Mouse (Mus musculus) CH12.LX (cell line): ENCODE measurements around the gene Hexim2. TPM values are rescaled to one million over a fixed set of nuclear protein-coding genes. Genes with fewer than 3 reads are reported as not detected.
A peak's percentile ranks its signal among the peaks of the same experiment; 100 is the strongest.

ENCODE experiments used
- DNase-seq: peaks from one replicate; pipeline ENCODE4 v3.0.0-alpha.2; 2013; ENCODE audit errors: extremely low read depth
- H3K27ac ChIP-seq: 2 replicates; pipeline ENCODE4 v1.5.1; 2012; ENCODE audit warnings: low read depth, mild to moderate bottlenecking, control low read depth, moderate library complexity; ENCODE audit not compliant: insufficient read depth
- H3K27me3 ChIP-seq: replicated peaks from 2 replicates; pipeline ENCODE3; 2012; ENCODE audit warnings: inconsistent platforms
- H3K36me3 ChIP-seq, 2 experiments: replicated peaks in 1 of 2; 2 replicates each; pipeline versions ENCODE3 to v1.6.1; 2012; ENCODE audit warnings: inconsistent platforms in 1 of 2, low read length in 1 of 2, mild to moderate bottlenecking in 1 of 2, mixed read lengths in 1 of 2, moderate library complexity in 1 of 2; ENCODE audit not compliant: control insufficient read depth in 1 of 2, insufficient read depth in 1 of 2
- H3K4me1 ChIP-seq, 2 experiments: 2 replicates each; pipeline ENCODE4 v1.6.1; 2012; ENCODE audit warnings: inconsistent platforms in 1 of 2, moderate library complexity in 1 of 2; ENCODE audit not compliant: insufficient read depth in 2 of 2, control insufficient read depth in 1 of 2
- H3K4me2 ChIP-seq: 2 replicates; pipeline ENCODE4 v1.6.1; 2012; ENCODE audit warnings: low read depth, mild to moderate bottlenecking, control low read depth; ENCODE audit not compliant: poor library complexity, insufficient read depth, severe bottlenecking
- H3K4me3 ChIP-seq, 3 experiments: fragments of 150-350 bp in 1 of 3; sonication (generic) in 1 of 3; replicated peaks in 1 of 3; 2 replicates each; pipeline versions ENCODE3 to v1.5.1; 2011 to 2012; ENCODE audit warnings: low read depth in 2 of 3, low read length in 2 of 3, mild to moderate bottlenecking in 2 of 3, moderate library complexity in 2 of 3, control low read depth in 1 of 3, improper control_type of control experiment in 1 of 3, inconsistent platforms in 1 of 3, mixed read lengths in 1 of 3; ENCODE audit not compliant: poor library complexity in 1 of 3
- H3K79me2 ChIP-seq: replicated peaks from 2 replicates; pipeline ENCODE4 v1.6.1; 2012; ENCODE audit warnings: mild to moderate bottlenecking, moderate library complexity; ENCODE audit not compliant: control insufficient read depth, poor library complexity, insufficient read depth, severe bottlenecking; ENCODE audit errors: extremely low read depth
- H3K9ac ChIP-seq: 2 replicates; pipeline ENCODE4 v1.6.1; 2012; ENCODE audit warnings: low read depth, mild to moderate bottlenecking, control low read depth, moderate library complexity; ENCODE audit not compliant: insufficient read depth
- H3K9me3 ChIP-seq: replicated peaks from 2 replicates; pipeline ENCODE3; 2012; ENCODE audit warnings: low read length, inconsistent platforms, mixed read lengths
- BHLHE40 ChIP-seq: IDR thresholded peaks from 2 replicates; pipeline ENCODE4 v1.6.1; 2011; ENCODE audit warnings: mild to moderate bottlenecking, low read depth, low read length, improper control_type of control experiment
- CHD1 ChIP-seq: IDR thresholded peaks from 2 replicates; pipeline ENCODE4 v1.6.1; 2012; ENCODE audit warnings: low read depth, low read length, improper control_type of control experiment, inconsistent platforms
- CHD2 ChIP-seq: IDR thresholded peaks from 2 replicates; pipeline ENCODE4 v1.6.1; 2011; ENCODE audit warnings: low read length, improper control_type of control experiment
- ELF1 ChIP-seq: IDR thresholded peaks from 2 replicates; pipeline ENCODE4 v1.6.1; 2014; ENCODE audit warnings: low read depth, mild to moderate bottlenecking, inconsistent platforms, low read length, improper control_type of control experiment
- ETS1 ChIP-seq: conservative IDR thresholded peaks from 2 replicates; pipeline ENCODE4 v1.6.1; 2012; ENCODE audit warnings: low read depth, mild to moderate bottlenecking, inconsistent platforms, low read length, improper control_type of control experiment, moderate library complexity
- GABPA ChIP-seq: IDR thresholded peaks from 2 replicates; pipeline ENCODE4 v1.6.1; 2012; ENCODE audit warnings: low read depth, low read length, improper control_type of control experiment, inconsistent platforms; ENCODE audit not compliant: insufficient replicate concordance
- HCFC1 ChIP-seq: IDR thresholded peaks from 2 replicates; pipeline ENCODE4 v1.6.1; 2012; ENCODE audit warnings: low read depth, mild to moderate bottlenecking, inconsistent platforms, low read length, improper control_type of control experiment
- IRF4 ChIP-seq: IDR thresholded peaks from 2 replicates; pipeline ENCODE4 v1.6.1; 2014; ENCODE audit warnings: low read depth, mild to moderate bottlenecking, inconsistent platforms, low read length, improper control_type of control experiment
- JUN ChIP-seq: IDR thresholded peaks from 2 replicates; pipeline ENCODE4 v1.6.1; 2011; ENCODE audit warnings: low read depth, mild to moderate bottlenecking, low read length, improper control_type of control experiment, moderate library complexity; ENCODE audit not compliant: insufficient read depth
- KAT2A ChIP-seq: IDR thresholded peaks from 2 replicates; pipeline ENCODE4 v1.6.1; 2012; ENCODE audit warnings: low read length, improper control_type of control experiment, inconsistent platforms; ENCODE audit not compliant: insufficient replicate concordance
- MAX ChIP-seq: IDR thresholded peaks from 2 replicates; pipeline ENCODE4 v1.6.1; 2011; ENCODE audit warnings: low read length, improper control_type of control experiment
- MAZ ChIP-seq: IDR thresholded peaks from 2 replicates; pipeline ENCODE4 v1.6.1; 2012; ENCODE audit warnings: low read depth, mild to moderate bottlenecking, inconsistent platforms, low read length, improper control_type of control experiment, moderate library complexity
- MEF2A ChIP-seq: IDR thresholded peaks from 2 replicates; pipeline ENCODE4 v1.6.1; 2014; ENCODE audit warnings: low read depth, mild to moderate bottlenecking, inconsistent platforms, low read length, improper control_type of control experiment, borderline replicate concordance
- MXI1 ChIP-seq: IDR thresholded peaks from 2 replicates; pipeline ENCODE4 v1.6.1; 2011; ENCODE audit warnings: mild to moderate bottlenecking, low read depth, low read length, improper control_type of control experiment
- NELFE ChIP-seq: IDR thresholded peaks from 2 replicates; pipeline ENCODE4 v1.6.1; 2011; ENCODE audit warnings: low read depth, low read length, improper control_type of control experiment
- NRF1 ChIP-seq: IDR thresholded peaks from 2 replicates; pipeline ENCODE4 v1.6.1; 2014; ENCODE audit warnings: low read depth, mild to moderate bottlenecking, inconsistent platforms, low read length, improper control_type of control experiment, moderate library complexity
- POLR2A ChIP-seq: IDR thresholded peaks from 2 replicates; pipeline ENCODE4 v1.6.1; 2011; ENCODE audit warnings: low read depth, mild to moderate bottlenecking, improper control_type of control experiment, low read length
- POLR2AphosphoS2 ChIP-seq: IDR thresholded peaks from 2 replicates; pipeline ENCODE4 v1.6.1; 2011; ENCODE audit warnings: low read depth, low read length, improper control_type of control experiment
- RAD21 ChIP-seq: IDR thresholded peaks from 2 replicates; pipeline ENCODE4 v1.6.1; 2011; ENCODE audit warnings: low read depth, mild to moderate bottlenecking, low read length, improper control_type of control experiment, moderate library complexity
- RCOR1 ChIP-seq: conservative IDR thresholded peaks from 2 replicates; pipeline ENCODE4 v1.6.1; 2012; ENCODE audit warnings: low read depth, mild to moderate bottlenecking, inconsistent platforms, low read length, improper control_type of control experiment
- SIN3A ChIP-seq: IDR thresholded peaks from 2 replicates; pipeline ENCODE4 v1.6.1; 2012; ENCODE audit warnings: low read length, improper control_type of control experiment, inconsistent platforms
- SMC3 ChIP-seq: IDR thresholded peaks from 2 replicates; pipeline ENCODE4 v1.6.1; 2011; ENCODE audit warnings: low read depth, low read length, improper control_type of control experiment
- TCF12 ChIP-seq: IDR thresholded peaks from 2 replicates; pipeline ENCODE4 v1.6.1; 2014; ENCODE audit warnings: low read depth, mild to moderate bottlenecking, inconsistent platforms, low read length, improper control_type of control experiment
- UBTF ChIP-seq: IDR thresholded peaks from 2 replicates; pipeline ENCODE4 v1.6.1; 2012; ENCODE audit warnings: low read depth, mild to moderate bottlenecking, inconsistent platforms, low read length, improper control_type of control experiment, moderate library complexity
- USF2 ChIP-seq: conservative IDR thresholded peaks from 2 replicates; pipeline ENCODE4 v1.6.1; 2011; ENCODE audit warnings: low read depth, low read length, improper control_type of control experiment
- ZC3H11A ChIP-seq: IDR thresholded peaks from 2 replicates; pipeline ENCODE4 v1.6.1; 2012; ENCODE audit warnings: low read depth, mild to moderate bottlenecking, inconsistent platforms, low read length, improper control_type of control experiment
- ZKSCAN1 ChIP-seq: IDR thresholded peaks from 2 replicates; pipeline ENCODE4 v1.6.1; 2012; ENCODE audit warnings: low read depth, inconsistent platforms, low read length, improper control_type of control experiment, borderline replicate concordance
- ZMIZ1 ChIP-seq: IDR thresholded peaks from 2 replicates; pipeline ENCODE4 v1.6.1; 2012; ENCODE audit warnings: low read depth, mild to moderate bottlenecking, inconsistent platforms, low read length, improper control_type of control experiment
- ZNF384 ChIP-seq: IDR thresholded peaks from 2 replicates; pipeline ENCODE4 v1.6.1; 2012; ENCODE audit warnings: low read depth, low read length, improper control_type of control experiment, inconsistent platforms
- dilution Hi-C: fragments of 300-500 bp; cut with MboI; formaldehyde crosslinking; loops from 2 replicates; pipeline ENCODE4 v1.14.3; 2020; ENCODE audit warnings: low sequenced_read_pairs; ENCODE audit not compliant: extremely low pct_unique_long_range_greater_than_20kb, extremely low pct_ligation_motif_present
- in situ Hi-C: fragments of 300-500 bp; cut with MboI; formaldehyde crosslinking; loops from 3 replicates; pipeline ENCODE4 v1.14.3; 2019; ENCODE audit warnings: low sequenced_read_pairs, low pct_ligation_motif_present, low pct_unique_long_range_greater_than_20kb, mixed read lengths
- polyA plus RNA-seq: library from polyadenylated mRNA; unstranded; fragments of >175 nt; gene quantifications from 2 replicates; pipeline ENCODE4 v1.2.1, GENCODE M21; 2012; ENCODE audit warnings: low read depth; ENCODE audit not compliant: insufficient read length
- total RNA-seq, 2 experiments: library from RNA; depleted of rRNA; stranded (reverse); fragments of 300-350 nt in 1 of 2; fragments of >200 nt in 1 of 2; gene quantifications; 2 replicates each; pipeline ENCODE4 v1.2.3; 2012 to 2014

Gene Hexim2
- total and polyA plus RNA-seq, 3 experiments = 27.0 to 33.3 (median 28.8) TPM

DNA sequence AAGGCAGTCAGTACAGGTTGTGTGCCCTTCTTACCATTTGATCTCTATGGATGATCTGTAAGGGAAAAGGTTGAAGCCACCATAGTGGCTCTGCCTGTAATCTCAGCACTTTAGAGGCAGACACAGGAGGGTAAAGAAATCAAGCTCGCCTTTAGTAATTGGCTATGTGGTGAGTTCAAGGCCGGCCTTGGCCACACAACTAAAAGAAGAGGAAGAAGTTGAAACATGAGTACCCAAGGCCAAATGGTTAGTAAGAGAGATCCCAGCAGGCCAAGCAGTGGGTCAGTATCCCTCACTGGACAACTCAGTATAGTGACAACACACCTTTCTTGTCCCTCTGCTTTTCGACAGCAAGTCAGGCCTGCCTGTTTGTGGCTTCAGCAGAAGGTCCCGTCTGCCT, 17.5 kb downstream of the Hexim2 start:
- H3K4me2 ChIP-seq = no peak overlapping the region
- no peaks in the 10 kb centered on the region for H3K27me3 ChIP-seq
- no peaks in the 10 kb centered on the region for H3K79me2 ChIP-seq
- dilution Hi-C loops = no loop called here
- no peak overlapping the region for H3K4me3 ChIP-seq
- peaks cover 9 to 27% of the 10 kb centered on the region in 2 experiments for H3K4me1 ChIP-seq
- H3K9ac ChIP-seq = no peak overlapping the region
- no peaks in the 10 kb centered on the region for H3K9me3 ChIP-seq
- no peak for TF ChIP-seq CHD1
- TF ChIP-seq MXI1 = no peak
- TF ChIP-seq ELF1 = no peak
- no peak for TF ChIP-seq TCF12
- no peak for TF ChIP-seq ZNF384
- no peak for TF ChIP-seq RCOR1
- no peak for TF ChIP-seq POLR2AphosphoS2
- TF ChIP-seq MAZ = no peak
- TF ChIP-seq CHD2 = no peak
- no peak for TF ChIP-seq GABPA
- TF ChIP-seq UBTF = no peak
- TF ChIP-seq, all 38 proteins: peak for 0
- H3K36me3 ChIP-seq = no peaks in the 10 kb centered on the region
- no peak for DNase-seq
- no peak overlapping the region for H3K27ac ChIP-seq
- in situ Hi-C loops = loop anchor here (25.0 kb wide), 1 partner anchor 413 kb away; no protein-coding TSS in a partner anchor

DNA sequence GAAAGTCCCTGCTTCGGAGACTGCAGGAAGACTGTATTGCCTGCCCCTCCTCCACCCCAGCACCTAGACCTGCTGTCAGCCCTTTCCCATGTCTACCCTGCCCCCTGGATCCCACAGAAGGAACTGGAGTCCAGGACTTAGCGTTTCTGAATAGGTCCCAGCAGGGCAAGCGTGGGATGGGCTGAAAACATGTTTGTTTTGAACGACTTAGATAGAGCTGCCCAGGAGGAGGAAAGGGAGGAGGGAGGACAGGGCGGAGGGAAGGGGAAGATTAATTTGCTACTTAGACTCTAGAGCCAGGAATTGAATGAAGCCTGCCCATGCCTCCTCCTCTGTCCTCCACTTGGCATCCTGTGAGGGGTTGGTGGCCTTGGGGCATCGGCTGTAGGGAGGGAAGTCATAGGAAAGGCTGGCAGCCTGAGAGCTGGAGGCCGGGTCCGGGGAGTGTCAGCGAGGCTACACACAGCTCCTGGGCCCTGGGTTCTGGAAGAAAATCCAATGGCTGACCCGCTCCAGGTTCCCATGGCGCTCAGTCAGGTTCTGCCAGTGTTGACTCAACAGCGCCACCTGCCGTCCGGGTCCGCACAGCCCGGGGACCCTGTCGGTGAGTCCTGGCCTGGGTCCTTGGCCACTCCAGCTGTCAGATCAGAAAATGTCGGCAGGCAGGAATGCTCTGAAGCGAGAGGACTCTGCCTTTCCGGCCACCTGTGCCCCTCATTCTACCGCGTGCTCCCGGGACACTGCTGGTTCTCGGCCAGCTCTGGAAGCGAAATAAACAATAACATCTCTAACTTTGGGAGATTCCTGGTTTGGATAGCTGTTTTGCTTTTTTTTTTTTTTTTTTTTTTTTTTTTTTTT, 26.6 kb downstream of the Hexim2 start:
- H3K9me3 ChIP-seq = peaks cover 4% of the 10 kb centered on the region
- in situ Hi-C loops (loop anchor here (5.0 to 25.0 kb wide), 2 partner anchors 57 to 403 kb away; partner anchors contain the start of genes Acbd4 and Plcd3), dilution Hi-C loops (no loop called here)
- H3K4me2 ChIP-seq = peak overlapping the region; percentile 59
- no peaks in the 10 kb centered on the region for H3K79me2 ChIP-seq
- peak overlapping the region; percentile 17 to 48 (median 42) for H3K4me3 ChIP-seq
- no peaks in the 10 kb centered on the region for H3K27me3 ChIP-seq
- no peak overlapping the region for H3K27ac ChIP-seq
- no peaks in the 10 kb centered on the region for H3K36me3 ChIP-seq
- DNase-seq = peak; percentile 96
- peak overlapping the region; percentile 29 for H3K9ac ChIP-seq
- H3K4me1 ChIP-seq = peaks cover 6 to 14% of the 10 kb centered on the region in 2 experiments; a peak in 3 of 4 replicates
- TF ChIP-seq SMC3 = peak; percentile 98
- no peak; the same call in 1 of the 2 replicates for TF ChIP-seq BHLHE40
- TF ChIP-seq NRF1 = no peak
- peak; percentile 54 for TF ChIP-seq HCFC1
- TF ChIP-seq NELFE = peak; percentile 52
- peak; percentile 94 for TF ChIP-seq SIN3A
- peak; percentile 90 for TF ChIP-seq RAD21
- no peak for TF ChIP-seq UBTF
- peak; percentile 36; the same call in 1 of the 2 replicates for TF ChIP-seq CHD1
- no peak for TF ChIP-seq USF2
- TF ChIP-seq MAX = peak; percentile 42
- TF ChIP-seq MEF2A = no peak; the same call in 1 of the 2 replicates
- TF ChIP-seq ELF1 = peak; percentile 50; the same call in 1 of the 2 replicates
- TF ChIP-seq MAZ = peak; percentile 64; the same call in 1 of the 2 replicates
- no peak for TF ChIP-seq JUN
- peak; percentile 4; the same call in 1 of the 2 replicates for TF ChIP-seq ETS1
- TF ChIP-seq POLR2A = peak; percentile 44
- 0 out of 2 replicates have a peak, but pooled peaks have one; percentile 55 for TF ChIP-seq ZMIZ1
- TF ChIP-seq IRF4 = peak; percentile 76
- peak; percentile 65 for TF ChIP-seq ZC3H11A
- TF ChIP-seq ZKSCAN1 = no peak; the same call in 1 of the 2 replicates
- TF ChIP-seq POLR2AphosphoS2 = no peak
- TF ChIP-seq KAT2A = 0 out of 2 replicates have a peak, but pooled peaks have one; percentile 50
